Mouse (Mus musculus) central nervous system, embryonic 18 days (tissue): ENCODE data around the gene Rhpn2. TPM values are rescaled to one million over a fixed set of nuclear protein-coding genes. Genes with fewer than 3 reads are reported as not detected.

Experiments
- polyA plus RNA-seq: library from polyadenylated mRNA; depleted of rRNA; stranded (reverse); fragments of >200 nt; gene quantifications from 2 replicates; pipeline ENCODE4 v1.2.3, GENCODE M21; 2012; rRNA removed

Rhpn2 gene
- 1.9 and 2.4 TPM in 2 replicates for polyA plus RNA-seq

GRCm38 (mm10) chr7:35333692-35334526 lies at the start of gene Rhpn2:
TSS of gene Rhpn2 (plus strand) at chr7:35334170.

GRCm38 (mm10) chr7:35317729-35318609 lies 16.0 kb upstream of the Rhpn2 start, which contains the start of gene Gpatch1:
TSS of gene Gpatch1 (minus strand) at chr7:35318440.

DNA sequence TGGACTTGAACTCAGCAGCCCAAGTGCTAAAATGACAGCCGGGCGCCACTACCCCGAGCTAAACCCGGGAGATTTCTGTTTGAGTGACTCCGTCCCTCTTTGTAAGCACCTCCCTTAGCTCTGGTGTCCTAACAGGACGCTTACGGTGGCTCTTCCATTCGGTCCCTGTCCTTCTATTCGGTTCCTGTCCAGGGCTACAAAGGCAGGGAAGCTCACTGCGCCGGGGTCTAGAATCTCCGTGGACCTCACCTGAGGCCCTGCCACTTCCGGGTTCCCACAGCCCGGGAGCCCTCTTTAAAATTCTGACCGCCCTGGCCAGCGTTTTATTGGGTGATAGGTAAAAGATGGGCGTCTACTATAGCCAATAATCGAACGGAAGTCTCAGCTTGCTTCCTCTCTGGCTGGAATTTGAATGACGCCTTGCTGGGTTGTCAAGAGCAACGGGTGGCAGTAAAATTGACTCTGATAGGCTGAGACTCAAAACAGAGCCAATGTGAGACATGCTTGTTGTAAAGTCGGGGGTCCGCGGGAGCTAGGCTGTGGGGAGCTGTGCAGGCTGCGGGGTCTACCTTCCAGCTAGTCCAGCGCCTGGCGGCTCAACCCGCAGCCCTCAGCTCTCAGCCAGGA lies 62.7 kb downstream of the Rhpn2 start, which contains the start of the genes Faap24 and Cep89:
Faap24 (minus strand) TSS at position 295 of the 627 bp plus-strand sequence.
Cep89 (plus strand) TSS at position 494 of the 627 bp plus-strand sequence.

Other genes starting within 250 kb of the Rhpn2 start
- 1.9 and 2.3 TPM in 2 replicates for gene Cebpa, start 214.9 kb upstream of the Rhpn2 start, polyA plus RNA-seq
- gene Slc7a10, start 147.8 kb upstream of the Rhpn2 start, polyA plus RNA-seq: 12.3 and 13.2 TPM in 2 replicates
- gene Lrp3, start 118.7 kb upstream of the Rhpn2 start, polyA plus RNA-seq: 73.7 and 80.6 TPM in 2 replicates
- gene Gpatch1, start 15.7 kb upstream of the Rhpn2 start, polyA plus RNA-seq: 18.7 and 20.1 TPM in 2 replicates
- gene Faap24, start 62.7 kb downstream of the Rhpn2 start, polyA plus RNA-seq: 6.9 and 7.3 TPM in 2 replicates
- 28.1 and 28.6 TPM in 2 replicates for gene Cep89, start 62.9 kb downstream of the Rhpn2 start, polyA plus RNA-seq
- gene Slc7a9, start 114.6 kb downstream of the Rhpn2 start, polyA plus RNA-seq: 0.12 TPM in 2 replicates
- 0.43 and 0.51 TPM in 2 replicates for gene Tdrd12, start 203.6 kb downstream of the Rhpn2 start, polyA plus RNA-seq
- 81.9 and 86.2 TPM in 2 replicates for gene Nudt19, start 222.1 kb downstream of the Rhpn2 start, polyA plus RNA-seq